Mouse (Mus musculus): ENCODE results near the gene Popdc2.
A peak's percentile ranks its signal among the peaks of the same experiment; 100 is the strongest.
"Not testable (repeated sequence)": the region's sequence is repeated elsewhere in the genome, so short reads cannot be mapped to it uniquely, and the experiment has no call there.

Gene Popdc2

DNA sequence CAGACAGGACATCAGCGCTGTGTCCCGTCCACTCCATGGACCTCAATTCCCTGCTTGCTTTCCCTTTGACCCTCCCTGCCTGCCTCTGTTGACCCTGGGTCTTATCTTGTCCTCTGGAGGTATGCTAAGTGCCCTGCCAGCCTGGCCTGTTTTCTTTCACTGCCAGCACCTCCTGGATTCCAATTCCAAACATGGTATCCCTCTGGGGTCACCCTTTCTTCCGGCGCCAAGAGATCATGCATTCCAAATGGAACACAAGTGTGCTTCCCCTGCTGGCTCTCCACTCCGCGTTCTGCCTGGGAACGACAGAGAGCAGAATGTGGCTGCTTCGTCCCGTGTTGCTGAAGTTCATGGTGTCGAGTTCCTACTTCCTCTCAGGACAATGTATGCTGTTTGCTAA, at the start of gene Popdc2:
Gene Popdc2 (plus strand): TSS at position 277 of the 400 bp plus-strand sequence.
- DNase-seq (ENCODE audit: low read depth, low spot score), result no peak

- DNase-seq (ENCODE audit: low read depth, low spot score), result no peak
These were observed 43.5 kb upstream of the Popdc2 start for GRCm38 (mm10) chr16:38318492-38318891.

DNA sequence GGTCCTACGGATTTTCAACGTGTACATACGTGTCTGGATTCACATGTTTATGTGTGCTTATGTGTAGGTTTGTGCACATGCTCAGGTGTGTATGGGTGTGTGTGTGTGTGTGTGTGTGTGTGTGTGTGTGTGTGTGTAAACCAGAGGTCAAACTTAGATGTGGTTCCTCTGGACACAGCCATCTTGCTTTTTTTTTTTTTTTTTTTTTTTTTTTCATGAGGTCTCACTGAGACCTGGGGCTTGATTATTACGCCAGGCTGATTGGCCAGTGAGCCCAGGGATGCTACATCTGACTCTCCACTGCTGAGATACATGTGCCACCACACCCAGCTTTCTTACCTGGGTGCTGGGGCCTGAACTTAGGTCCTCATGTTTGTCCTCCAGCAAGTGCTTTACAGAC, 42.9 kb upstream of the Popdc2 start:
- DNase-seq (ENCODE audit: low read depth, low spot score), result no peak

GRCm38 (mm10) chr16:38321452-38321935, 40.5 kb upstream of the Popdc2 start:
- DNase-seq (ENCODE audit: low read depth, low spot score), result peak; percentile 45

GRCm38 (mm10) chr16:38324311-38324710, 37.7 kb upstream of the Popdc2 start:
- DNase-seq (ENCODE audit: low read depth, low spot score), result no peak

- no peak for DNase-seq (ENCODE audit: low read depth, low spot score)
These were observed 35.1 kb upstream of the Popdc2 start for GRCm38 (mm10) chr16:38326778-38327397.

DNA sequence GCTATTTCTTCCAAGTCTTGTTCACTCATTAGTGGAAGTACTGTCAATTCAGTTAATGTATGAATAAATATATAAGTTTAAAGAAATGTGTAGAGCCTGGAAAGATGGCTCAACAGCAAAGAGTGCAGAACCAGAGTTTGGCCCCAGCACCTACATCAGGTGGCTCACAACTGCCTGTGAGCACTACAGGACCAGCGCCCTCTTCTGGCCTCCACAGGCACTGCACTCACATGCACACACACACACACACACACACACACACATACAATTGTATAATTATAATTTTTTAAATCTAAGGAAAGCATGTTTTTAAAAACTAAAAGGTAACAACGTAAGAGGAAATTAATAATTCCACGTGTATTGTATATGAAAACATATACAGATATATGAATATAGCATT, 32.7 kb upstream of the Popdc2 start:
- no peak for DNase-seq (ENCODE audit: low read depth, low spot score)

GRCm38 (mm10) chr16:38334431-38334830, 27.6 kb upstream of the Popdc2 start:
- no peak for DNase-seq (ENCODE audit: low read depth, low spot score)

DNA sequence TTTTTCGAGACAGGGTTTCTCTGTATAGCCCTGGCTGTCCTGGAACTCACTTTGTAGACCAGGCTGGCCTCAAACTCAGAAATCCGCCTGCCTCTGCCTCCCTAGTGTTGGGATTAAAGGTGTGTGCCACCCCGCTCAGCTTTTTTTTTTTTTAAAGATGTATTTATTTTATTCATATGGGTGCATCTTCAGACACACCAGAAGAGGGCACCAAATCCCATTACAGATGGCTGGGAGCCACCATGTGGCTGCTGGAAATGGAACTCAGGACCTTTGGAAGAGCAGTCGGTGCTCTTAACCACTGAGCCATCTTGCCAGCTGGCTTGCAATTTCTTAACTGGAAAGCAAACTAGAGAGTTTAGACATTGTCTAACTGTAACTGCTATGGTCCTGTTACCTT, 23.9 kb upstream of the Popdc2 start:
- DNase-seq (ENCODE audit: low read depth, low spot score), result not testable (repeated sequence)

DNA sequence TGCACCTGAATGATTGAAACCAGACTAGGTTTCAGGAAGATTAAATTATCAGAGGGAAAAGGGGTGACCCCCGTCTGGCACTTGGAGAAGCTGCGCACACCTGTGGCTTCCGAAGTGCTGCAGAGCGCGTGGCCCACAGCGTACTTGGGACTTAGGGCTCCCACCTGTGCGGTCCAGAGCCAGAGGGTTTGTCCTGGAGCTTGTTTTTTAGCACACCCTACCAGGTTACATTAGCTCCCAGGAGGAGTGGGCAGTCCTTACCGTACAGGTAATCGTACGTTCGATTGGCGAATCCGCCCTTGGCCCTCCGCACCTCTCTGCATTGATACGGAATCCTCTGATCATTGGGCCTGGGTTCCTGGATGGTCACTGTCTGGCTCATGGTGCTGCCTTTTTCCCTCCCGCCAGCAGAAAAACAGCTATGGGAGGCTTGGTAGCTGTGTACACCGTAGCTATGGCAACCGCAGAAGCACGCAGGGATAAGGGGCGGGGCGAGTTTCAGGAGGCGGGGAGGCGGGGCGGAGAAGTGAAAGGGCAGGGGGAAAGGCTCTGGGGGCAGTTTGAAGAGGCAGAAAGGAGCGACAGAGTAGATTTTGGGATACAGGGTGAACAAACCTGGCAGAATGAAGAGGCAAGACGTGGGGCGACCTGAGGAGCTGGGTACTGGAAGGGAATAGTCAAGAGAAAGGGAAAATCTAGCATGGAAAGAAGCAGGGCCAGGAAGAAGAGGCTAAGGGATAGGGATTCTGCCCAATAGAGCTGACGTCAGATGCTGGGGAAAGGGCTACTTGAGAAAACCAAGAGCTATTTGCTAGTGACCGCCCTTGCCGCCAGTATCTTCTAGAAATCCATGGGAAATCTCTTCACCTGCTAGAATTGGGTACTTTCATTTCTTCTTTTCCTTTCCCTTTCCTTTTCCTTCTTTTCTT, 20.3 kb upstream of the Popdc2 start, which contains the start of gene Maats1:
Gene Maats1 (minus strand): TSS at position 748 of the 929 bp plus-strand sequence.
- peak; percentile 40 for DNase-seq (ENCODE audit: low read depth, low spot score)

- DNase-seq (ENCODE audit: low read depth, low spot score), result no peak
These were observed 16.9 kb upstream of the Popdc2 start for GRCm38 (mm10) chr16:38344941-38345725.

DNA sequence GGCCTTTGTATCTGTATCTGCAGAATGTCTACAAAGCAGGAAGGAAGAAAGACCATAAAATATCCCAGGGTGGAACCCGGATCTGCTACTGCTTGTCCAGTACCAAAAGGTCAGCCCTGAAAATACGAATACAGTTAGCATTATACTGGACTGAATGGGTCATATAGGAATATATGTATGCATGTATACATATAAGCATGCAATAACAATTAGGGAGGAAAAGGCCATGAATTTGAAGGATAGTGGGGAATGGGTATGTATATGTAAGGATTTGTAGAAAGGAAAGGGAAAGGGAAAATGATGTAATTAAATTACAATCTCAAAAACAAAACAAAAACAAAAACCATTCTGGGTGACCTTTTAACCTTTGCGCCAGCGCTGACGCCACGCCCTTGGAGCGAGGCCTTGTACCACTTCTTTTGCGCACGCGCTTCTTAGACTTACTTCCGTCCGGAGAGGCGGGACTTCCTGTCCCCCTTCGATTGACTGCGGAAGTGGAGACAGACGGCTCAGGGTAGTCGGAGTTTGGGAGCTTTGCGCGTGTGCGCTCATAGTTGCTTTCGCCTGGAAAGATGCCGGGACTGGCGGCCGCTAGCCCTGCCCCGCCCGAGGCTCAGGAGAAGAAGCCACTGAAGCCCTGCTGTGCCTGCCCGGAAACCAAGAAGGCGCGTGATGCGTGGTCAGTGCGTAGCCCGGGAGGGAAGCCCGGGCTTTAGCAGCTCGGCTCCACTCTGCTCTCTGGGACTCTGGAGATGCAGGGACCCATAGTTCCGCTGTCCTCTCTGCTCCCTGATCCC, 15.3 kb upstream of the Popdc2 start, which contains the start of the genes Cox17 and Gm21987:
Gene Cox17 (plus strand): TSS at position 463 of the 797 bp plus-strand sequence.
Gene Gm21987 (plus strand): TSS at position 512 of the 797 bp plus-strand sequence.
- DNase-seq (ENCODE audit: low read depth, low spot score), result peak; percentile 94

- DNase-seq (ENCODE audit: low read depth, low spot score), result no peak
These were observed 14.4 kb upstream of the Popdc2 start for GRCm38 (mm10) chr16:38347588-38347987.

DNA sequence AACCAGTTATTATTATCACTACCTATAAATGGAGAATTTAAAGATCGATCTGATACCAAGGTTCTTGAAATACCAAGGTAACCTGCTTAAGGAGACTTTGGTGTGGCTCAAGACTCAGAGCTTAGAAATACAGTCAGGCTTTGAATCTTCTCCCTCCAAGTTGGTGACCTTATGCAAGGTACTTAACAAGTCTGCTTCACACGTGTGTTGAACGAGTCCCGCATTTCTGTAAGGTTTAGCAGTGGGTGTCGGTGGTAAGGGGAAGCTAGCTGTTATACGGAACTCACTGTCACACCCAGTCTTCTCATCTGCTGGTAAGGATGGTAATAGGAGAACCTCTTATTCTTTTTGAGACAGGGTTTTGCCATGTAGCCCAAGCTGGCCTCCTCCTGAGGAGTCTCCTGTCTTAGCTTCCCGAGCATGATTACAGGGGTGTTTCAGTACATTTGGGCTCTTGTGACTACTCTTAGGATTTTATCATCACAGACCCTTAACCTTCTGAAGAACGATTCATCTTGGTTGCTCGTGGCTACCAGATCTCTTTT, 13.7 kb upstream of the Popdc2 start:
- DNase-seq (ENCODE audit: low read depth, low spot score), result no peak

GRCm38 (mm10) chr16:38349881-38350280, 12.1 kb upstream of the Popdc2 start:
- DNase-seq (ENCODE audit: low read depth, low spot score), result no peak

- no peak for DNase-seq (ENCODE audit: low read depth, low spot score)
These were observed 11.6 kb upstream of the Popdc2 start for GRCm38 (mm10) chr16:38350361-38350855.

DNA sequence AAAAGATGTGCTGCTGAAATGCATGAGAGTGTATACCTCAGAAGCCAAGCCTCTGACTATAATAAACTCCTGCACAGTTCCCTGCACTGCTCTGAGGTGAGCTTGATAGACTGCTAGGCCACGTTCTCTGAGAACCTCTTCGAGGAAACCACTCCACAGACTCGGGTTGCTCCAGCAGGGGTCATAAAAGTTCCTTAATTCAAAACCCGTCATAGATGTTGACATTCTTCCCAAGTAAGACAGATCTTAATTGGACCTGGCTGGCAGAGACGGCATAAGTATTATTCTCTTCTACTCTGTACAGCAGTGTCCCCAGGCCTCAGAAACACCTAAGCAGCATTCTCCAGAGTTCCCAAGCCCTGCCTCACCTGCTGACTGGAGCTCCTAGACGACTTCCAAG, 11.1 kb upstream of the Popdc2 start:
- no peak for DNase-seq (ENCODE audit: low read depth, low spot score)

- no peak for DNase-seq (ENCODE audit: low read depth, low spot score)
These were observed 10.0 kb upstream of the Popdc2 start for GRCm38 (mm10) chr16:38352031-38352430.

DNA sequence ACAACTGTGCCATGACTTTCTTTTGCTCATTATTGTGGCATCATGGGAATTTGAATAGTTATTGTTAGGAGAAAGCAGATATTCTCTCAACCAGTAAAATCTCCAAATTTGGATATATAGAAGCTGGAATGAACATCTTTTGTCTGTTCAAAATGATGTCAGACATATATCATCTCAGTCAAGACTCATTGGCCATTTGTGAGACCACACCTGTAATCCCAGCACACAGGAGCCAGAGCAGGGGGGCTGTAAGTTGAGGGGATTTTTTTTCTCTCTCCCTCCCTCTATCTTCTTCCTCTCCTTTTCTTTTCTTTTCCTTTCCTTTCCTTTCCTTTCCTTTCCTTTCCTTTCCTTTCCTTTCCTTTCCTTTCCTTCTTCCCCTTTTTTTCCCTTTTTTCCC, 9.2 kb upstream of the Popdc2 start:
- no peak for DNase-seq (ENCODE audit: low read depth, low spot score)

- no peak for DNase-seq (ENCODE audit: low read depth, low spot score)
These were observed 8.4 kb upstream of the Popdc2 start for GRCm38 (mm10) chr16:38353642-38354041.
